13 mouse cellular contexts compared by ENCODE assay signal in the genomic region with DNA sequence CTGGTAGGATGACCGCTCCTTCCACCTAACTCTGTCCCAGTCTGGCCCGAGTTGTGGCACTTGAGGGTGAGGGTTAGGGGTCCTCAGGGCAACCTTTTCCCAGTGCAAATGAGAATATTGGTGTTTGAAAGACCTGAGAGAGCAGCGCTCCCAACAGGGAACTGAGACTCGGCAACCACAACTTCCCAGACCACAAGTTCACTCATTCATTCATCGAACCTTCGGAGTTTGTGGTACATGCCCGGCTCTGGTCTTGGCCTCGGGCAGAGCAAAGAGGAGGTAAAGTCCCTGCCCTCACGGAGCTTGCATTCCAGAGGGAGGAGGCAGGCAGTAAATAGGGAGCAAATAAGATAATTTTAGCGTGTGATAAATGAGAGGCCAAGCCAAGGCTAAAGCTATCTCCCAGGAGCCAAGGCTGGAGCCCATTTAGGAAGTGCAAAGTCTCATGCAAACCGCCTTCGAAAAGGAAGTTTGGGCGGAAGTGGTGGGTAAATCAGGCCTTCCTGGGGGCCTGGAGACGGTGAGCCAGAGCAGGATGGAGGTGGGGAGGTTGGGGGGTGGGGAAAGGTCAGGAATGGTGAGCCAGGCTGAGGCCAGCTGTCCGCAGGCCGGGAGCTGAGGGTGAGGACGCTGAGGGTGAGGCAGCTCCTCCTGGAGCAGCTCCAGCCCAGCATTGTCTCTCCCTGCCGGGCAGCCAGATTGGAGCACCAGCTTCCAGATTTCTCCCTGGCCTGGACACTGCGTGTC. TPM values are rescaled to one million over a fixed set of nuclear protein-coding genes. Genes with fewer than 3 reads are reported as not detected.
DNase-seq lines count a peak whose midpoint lies in the region; ATAC-seq lines count a peak whose summit lies in the region.
"Had no signal": no experiment of that assay in that cellular context is flagged by ENCODE, and none has a peak within 500 bp of the region (broad histone marks: within the 10 kb centered on the region; RNA-seq: fewer than 3 reads in every experiment).

No protein-coding gene starts in this region.

- no peaks in the 10 kb centered on the region for H3K27me3 ChIP-seq in limb, embryonic 10.5 days (ENCODE audit: low read depth, poor library complexity, severe bottlenecking)
- H3K27me3 ChIP-seq in hindbrain, embryonic 13.5 days = no peaks in the 10 kb centered on the region
- no peaks in the 10 kb centered on the region for H3K27me3 ChIP-seq in midbrain, embryonic 10.5 days (ENCODE audit: low read depth, poor library complexity, severe bottlenecking)

- intact Hi-C loops in gastrocnemius, postnatal 36 days (cut with DNase I) = no loop called here

- no peak overlapping the region for H3K4me2 ChIP-seq in hindbrain, embryonic 13.5 days

- H3K4me1 ChIP-seq in limb, embryonic 10.5 days = peaks cover 24% of the 10 kb centered on the region
- H3K4me1 ChIP-seq in hindbrain, embryonic 13.5 days (replicated peaks) = no peaks in the 10 kb centered on the region
- peaks cover 9% of the 10 kb centered on the region for H3K4me1 ChIP-seq in midbrain, embryonic 10.5 days

- H3K9ac ChIP-seq in hindbrain, embryonic 13.5 days = no peak overlapping the region

- 69% methylated on average over 19 of the region's 19 CpGs for WGBS in limb, embryonic 10.5 days
- WGBS in hindbrain, embryonic 13.5 days = 77% methylated on average over 19 of the region's 19 CpGs
- 82% methylated on average over 19 of the region's 19 CpGs for WGBS in midbrain, embryonic 10.5 days

- DNase-seq in gastrocnemius, adult 18-20 months (ENCODE audit: low spot score) = peak; percentile 53
- no peak for DNase-seq in gastrocnemius, postnatal 36 days
- peak; percentile 25 for DNase-seq in thymus, postnatal 14 days
- DNase-seq in thymus, adult 18-20 months = no peak
- DNase-seq in limb, embryonic 10.5 days (ENCODE audit: low spot score) = no peak
- no peak for DNase-seq in midbrain, embryonic 10.5 days (ENCODE audit: low spot score)
- no peak for DNase-seq in urinary bladder, postnatal 10 days (ENCODE audit: low spot score)
- DNase-seq: right cerebral cortex, postnatal 14 days had no signal

- no peaks in the 10 kb centered on the region for H3K36me3 ChIP-seq in limb, embryonic 10.5 days
- no peaks in the 10 kb centered on the region for H3K36me3 ChIP-seq in hindbrain, embryonic 13.5 days
- no peaks in the 10 kb centered on the region for H3K36me3 ChIP-seq in midbrain, embryonic 10.5 days

- H3K9me3 ChIP-seq in limb, embryonic 10.5 days (replicated peaks) = no peaks in the 10 kb centered on the region
- no peaks in the 10 kb centered on the region for H3K9me3 ChIP-seq in hindbrain, embryonic 13.5 days
- H3K9me3 ChIP-seq in midbrain, embryonic 10.5 days (replicated peaks) = no peaks in the 10 kb centered on the region

- ATAC-seq in hindbrain, embryonic 13.5 days (ENCODE audit: low FRiP score) = no peak

- 0 out of 2 replicates have a peak overlapping the region, but pooled peaks have one; percentile 17 for H3K27ac ChIP-seq in limb, embryonic 10.5 days
- no peak overlapping the region for H3K27ac ChIP-seq in hindbrain, embryonic 13.5 days
- no peak overlapping the region for H3K27ac ChIP-seq in midbrain, embryonic 10.5 days (replicated peaks)
- H3K27ac ChIP-seq: layer of hippocampus, adult 2 months had no signal

- H3K4me3 ChIP-seq in limb, embryonic 10.5 days = no peak overlapping the region
- H3K4me3 ChIP-seq in hindbrain, embryonic 13.5 days = no peak overlapping the region
- no peak overlapping the region for H3K4me3 ChIP-seq in midbrain, embryonic 10.5 days
- H3K4me3 ChIP-seq: layer of hippocampus, adult 2 months had no signal

RNA-seq across cellular contexts. Expression of a gene that starts 2.5 kb away (rescaled TPM):
- total RNA-seq in gastrocnemius, adult 18-20 months (2021) = 100 to 1,000 TPM; 472 to 505 TPM
- total RNA-seq in gastrocnemius, postnatal 36 days (2021) = 100 to 1,000 TPM; 381 to 407 TPM
- polyA plus RNA-seq in limb, embryonic 10.5 days (2016; fragmentation: Nextera tagmentation; extraction: Ambion mirVana) = 0.03 TPM in 1 of 2 replicates, not detected in the other
- polyA plus RNA-seq in hindbrain, embryonic 13.5 days (2015; fragmentation: Nextera tagmentation; extraction: Ambion mirVana) = 0.03 TPM in 1 of 2 replicates, not detected in the other
- 0.10 and 0.15 TPM in 2 replicates for polyA plus RNA-seq in midbrain, embryonic 10.5 days (2016; fragmentation: Nextera tagmentation; extraction: Ambion mirVana)
- total RNA-seq: layer of hippocampus, adult 2 months had no signal

RNA-seq across cellular contexts. Expression of a gene that starts 9.7 kb away (rescaled TPM):
- 1 to 10 TPM; 4.8 to 5.7 TPM for total RNA-seq in gastrocnemius, adult 18-20 months (2021)
- 1 to 10 TPM; 5.7 to 7.1 TPM for total RNA-seq in gastrocnemius, postnatal 36 days (2021)
- not detected in 2 replicates for polyA plus RNA-seq in limb, embryonic 10.5 days (2016; fragmentation: Nextera tagmentation; extraction: Ambion mirVana)
- not detected in 2 replicates for polyA plus RNA-seq in hindbrain, embryonic 13.5 days (2015; fragmentation: Nextera tagmentation; extraction: Ambion mirVana)
- 0.10 TPM in 1 of 2 replicates, not detected in the other for polyA plus RNA-seq in midbrain, embryonic 10.5 days (2016; fragmentation: Nextera tagmentation; extraction: Ambion mirVana)
- total RNA-seq: layer of hippocampus, adult 2 months; megakaryocyte-erythroid progenitor cell, adult 5-6 weeks had no signal

RNA-seq across cellular contexts. Expression of a gene that starts 32.3 kb away (rescaled TPM):
- total RNA-seq in gastrocnemius, adult 18-20 months (2021) = 1 to 10 TPM; 3.3 to 7.8 TPM
- 1 to 10 TPM; 4.4 to 5.4 TPM for total RNA-seq in gastrocnemius, postnatal 36 days (2021)
- polyA plus RNA-seq in limb, embryonic 10.5 days (2016; fragmentation: Nextera tagmentation; extraction: Ambion mirVana) = 21.8 and 24.7 TPM in 2 replicates
- polyA plus RNA-seq in hindbrain, embryonic 13.5 days (2015; fragmentation: Nextera tagmentation; extraction: Ambion mirVana) = 12.8 and 13.8 TPM in 2 replicates
- polyA plus RNA-seq in midbrain, embryonic 10.5 days (2016; fragmentation: Nextera tagmentation; extraction: Ambion mirVana) = 13.4 and 15.0 TPM in 2 replicates

RNA-seq across cellular contexts. Expression of a gene that starts 41.0 kb away (rescaled TPM):
- total RNA-seq in gastrocnemius, adult 18-20 months (2021) = under 1 TPM; 0.18 to 0.33 TPM
- under 1 TPM; 0.30 to 0.43 TPM for total RNA-seq in gastrocnemius, postnatal 36 days (2021)
- polyA plus RNA-seq in limb, embryonic 10.5 days (2016; fragmentation: Nextera tagmentation; extraction: Ambion mirVana) = 2.4 and 2.6 TPM in 2 replicates
- polyA plus RNA-seq in hindbrain, embryonic 13.5 days (2015; fragmentation: Nextera tagmentation; extraction: Ambion mirVana) = 1.2 and 1.4 TPM in 2 replicates
- 0.99 TPM in 2 replicates for polyA plus RNA-seq in midbrain, embryonic 10.5 days (2016; fragmentation: Nextera tagmentation; extraction: Ambion mirVana)
- total RNA-seq: layer of hippocampus, adult 2 months had no signal

RNA-seq across cellular contexts. Expression of a gene that starts 53.9 kb away (rescaled TPM):
- total RNA-seq in gastrocnemius, adult 18-20 months (2021) = not detected
- not detected for total RNA-seq in gastrocnemius, postnatal 36 days (2021)
- polyA plus RNA-seq in limb, embryonic 10.5 days (2016; fragmentation: Nextera tagmentation; extraction: Ambion mirVana) = not detected in 2 replicates
- not detected in 2 replicates for polyA plus RNA-seq in hindbrain, embryonic 13.5 days (2015; fragmentation: Nextera tagmentation; extraction: Ambion mirVana)
- polyA plus RNA-seq in midbrain, embryonic 10.5 days (2016; fragmentation: Nextera tagmentation; extraction: Ambion mirVana) = not detected in 2 replicates
- total RNA-seq: heart, adult 18-20 months; layer of hippocampus, adult 2 months; megakaryocyte-erythroid progenitor cell, adult 5-6 weeks had no signal
- polyA plus RNA-seq: embryonic facial prominence, embryonic 14.5 days had no signal

Comparison
In these comparisons a context has a peak if more than half of its experiments do, and no peak if none do; other contexts are left out.
1. DNase-seq: peak in gastrocnemius, adult 18-20 months (single experiment) and thymus, postnatal 14 days (single experiment); none in gastrocnemius, postnatal 36 days (0 of 2), thymus, adult 18-20 months (0 of 2), limb, embryonic 10.5 days (single experiment), midbrain, embryonic 10.5 days (single experiment) and urinary bladder, postnatal 10 days (single experiment).